Mouse (Mus musculus): ENCODE measurements at regions not wholly inside any gene's neighbourhood (a gene's known extent, or its start where the extent isn't known, plus 50 kb on each side); places are given as distances from the start of the nearest gene placed in this dataset.

DNA sequence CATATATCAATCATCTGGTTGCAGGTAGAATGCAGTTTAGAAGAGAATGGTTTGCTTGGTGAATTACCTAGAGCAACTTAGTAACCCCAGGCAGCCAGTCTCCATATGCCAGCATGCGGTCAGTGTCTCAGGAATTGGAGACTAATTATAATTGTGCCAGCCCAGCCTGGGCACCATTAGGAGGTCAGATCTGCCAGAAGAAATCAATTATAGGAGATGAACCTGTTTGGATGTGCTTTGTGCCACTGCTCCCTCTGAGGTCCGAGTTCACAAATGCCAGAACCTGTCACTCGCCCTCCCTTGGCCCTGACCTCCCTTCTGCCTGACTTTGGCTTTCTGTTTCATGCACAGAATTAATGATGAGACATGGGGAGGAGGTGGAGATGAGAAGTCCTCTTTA is 323.1 kb downstream of the En1 start:
- H3K4me3 ChIP-seq (ENCODE audit: low read depth, low read length), result no peak overlapping the region
- no peak overlapping the region for H3K27ac ChIP-seq (replicated peaks)
- no peak for TF ChIP-seq EP300 (optimal IDR thresholded peaks at IDR 0.05)
- no peak for TF ChIP-seq CTCF (IDR thresholded peaks at IDR 0.05; ENCODE audit: low read depth)
- no peak for DNase-seq (ENCODE audit: low spot score)
- H3K4me2 ChIP-seq (replicated peaks; ENCODE audit: low read depth), result no peak overlapping the region
- H3K36me3 ChIP-seq (ENCODE audit: control insufficient read depth, insufficient read depth, low read length), result no peaks in the 10 kb centered on the region
- no peak for ATAC-seq (ENCODE audit: low FRiP score, low TSS enrichment)
- no peak overlapping the region for H3K9ac ChIP-seq (ENCODE audit: low read length)
- WGBS, result 68% methylated on average over 3 of the region's 3 CpGs
- H3K27me3 ChIP-seq (ENCODE audit: control insufficient read depth, insufficient read depth, low read length), result no peaks in the 10 kb centered on the region
- H3K4me1 ChIP-seq (replicated peaks; ENCODE audit: control insufficient read depth, insufficient read depth), result no peaks in the 10 kb centered on the region
- no peaks in the 10 kb centered on the region for H3K9me3 ChIP-seq (ENCODE audit: control insufficient read depth, low read length)

DNA sequence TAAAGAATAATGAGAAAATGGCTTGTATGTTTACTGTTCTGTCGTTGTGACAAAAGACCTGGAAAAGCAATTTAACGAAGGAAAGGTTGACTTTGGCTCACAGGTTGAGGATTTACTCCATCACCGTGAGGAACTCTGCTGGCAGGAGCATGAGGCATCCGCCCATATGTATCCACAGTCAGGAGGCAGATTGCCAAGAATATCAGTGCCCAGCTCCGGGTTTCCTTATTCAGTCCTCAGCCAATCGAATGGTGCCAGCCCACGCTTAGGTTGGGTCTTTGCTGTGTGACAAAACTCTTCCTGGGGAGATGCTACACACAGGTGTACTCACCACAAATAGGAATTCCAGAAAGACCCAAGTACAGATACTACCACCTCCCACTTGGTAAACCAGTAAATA is 327.9 kb downstream of the En1 start:
- Histone ChIP-seq H3K4me3 (ENCODE audit: low read depth, low read length) (no peak overlapping the region), H3K9ac (ENCODE audit: low read length) (no peak overlapping the region), H3K36me3 (ENCODE audit: control insufficient read depth, insufficient read depth, low read length) (no peaks in the 10 kb centered on the region), H3K9me3 (ENCODE audit: control insufficient read depth, low read length) (no peaks in the 10 kb centered on the region), H3K27me3 (ENCODE audit: control insufficient read depth, insufficient read depth, low read length) (no peaks in the 10 kb centered on the region), H3K4me1 (replicated peaks; ENCODE audit: control insufficient read depth, insufficient read depth) (no peaks in the 10 kb centered on the region), H3K27ac (replicated peaks) (no peak overlapping the region), H3K4me2 (replicated peaks; ENCODE audit: low read depth) (no peak overlapping the region)
- WGBS, result 54% methylated on average over 7 of the region's 7 CpGs
- no peak for TF ChIP-seq EP300 (optimal IDR thresholded peaks at IDR 0.05)
- TF ChIP-seq CTCF (IDR thresholded peaks at IDR 0.05; ENCODE audit: low read depth), result no peak
- DNase-seq (ENCODE audit: low spot score), result no peak
- no peak for ATAC-seq (ENCODE audit: low FRiP score, low TSS enrichment)

DNA sequence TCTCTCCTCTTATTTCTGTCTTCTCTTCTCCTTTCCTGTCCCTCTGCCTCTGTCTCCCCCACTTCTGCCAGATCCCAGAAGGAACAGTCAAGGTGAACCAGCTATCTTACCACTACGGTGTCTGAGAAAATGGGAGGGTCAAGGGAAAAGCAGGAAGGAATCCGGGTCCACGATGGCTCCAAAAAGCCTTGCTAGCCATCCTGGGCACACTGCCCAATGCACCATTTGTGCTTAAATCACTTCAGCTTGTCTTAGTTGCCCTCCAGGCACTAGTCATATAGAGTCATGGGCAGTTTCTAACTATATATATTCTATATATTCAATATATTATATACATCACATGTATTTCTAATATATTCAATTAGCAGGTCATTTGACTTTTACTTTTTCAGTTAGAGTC is 333.1 kb downstream of the En1 start:
- H3K9me3 ChIP-seq (ENCODE audit: control insufficient read depth, low read length), result no peaks in the 10 kb centered on the region
- no peak for TF ChIP-seq EP300 (optimal IDR thresholded peaks at IDR 0.05)
- no peak for TF ChIP-seq CTCF (IDR thresholded peaks at IDR 0.05; ENCODE audit: low read depth)
- no peak overlapping the region for H3K27ac ChIP-seq (replicated peaks)
- H3K4me1 ChIP-seq (replicated peaks; ENCODE audit: control insufficient read depth, insufficient read depth), result no peaks in the 10 kb centered on the region
- no peak overlapping the region for H3K4me3 ChIP-seq (ENCODE audit: low read depth, low read length)
- H3K27me3 ChIP-seq (ENCODE audit: control insufficient read depth, insufficient read depth, low read length), result no peaks in the 10 kb centered on the region
- no peak for ATAC-seq (ENCODE audit: low FRiP score, low TSS enrichment)
- WGBS, result 79% methylated on average over 3 of the region's 3 CpGs
- H3K9ac ChIP-seq (ENCODE audit: low read length), result no peak overlapping the region
- no peak overlapping the region for H3K4me2 ChIP-seq (replicated peaks; ENCODE audit: low read depth)
- DNase-seq (ENCODE audit: low spot score), result no peak
- no peaks in the 10 kb centered on the region for H3K36me3 ChIP-seq (ENCODE audit: control insufficient read depth, insufficient read depth, low read length)

DNA sequence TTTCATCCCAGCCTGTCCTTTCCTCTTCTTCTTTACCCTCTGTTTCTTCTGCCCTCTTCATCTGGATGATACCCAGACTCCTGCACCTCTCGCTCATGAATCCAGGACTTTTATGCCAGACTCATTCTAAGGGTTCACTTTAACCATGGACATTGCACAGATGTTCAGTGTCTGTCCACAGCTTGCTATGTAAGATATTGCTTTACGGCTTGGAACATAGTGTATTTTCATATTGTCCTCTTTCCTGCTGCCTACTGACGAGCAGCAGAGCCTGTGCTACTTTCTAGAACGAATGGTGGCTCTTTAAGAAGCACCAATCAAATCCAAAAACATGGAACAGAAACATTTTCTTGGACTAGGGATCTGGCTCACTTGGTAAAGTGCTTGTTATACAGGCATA is 341.5 kb downstream of the En1 start:
- Histone ChIP-seq H3K4me2 (replicated peaks; ENCODE audit: low read depth) (no peak overlapping the region), H3K36me3 (ENCODE audit: control insufficient read depth, insufficient read depth, low read length) (no peaks in the 10 kb centered on the region), H3K9me3 (ENCODE audit: control insufficient read depth, low read length) (no peaks in the 10 kb centered on the region), H3K9ac (ENCODE audit: low read length) (no peak overlapping the region), H3K27ac (replicated peaks) (no peak overlapping the region), H3K4me1 (replicated peaks; ENCODE audit: control insufficient read depth, insufficient read depth) (no peaks in the 10 kb centered on the region), H3K4me3 (ENCODE audit: low read depth, low read length) (no peak overlapping the region), H3K27me3 (ENCODE audit: control insufficient read depth, insufficient read depth, low read length) (no peaks in the 10 kb centered on the region)
- no peak for TF ChIP-seq EP300 (optimal IDR thresholded peaks at IDR 0.05)
- TF ChIP-seq CTCF (IDR thresholded peaks at IDR 0.05; ENCODE audit: low read depth), result no peak
- 69% methylated on average over 4 of the region's 4 CpGs for WGBS
- DNase-seq (ENCODE audit: low spot score), result no peak
- ATAC-seq (ENCODE audit: low FRiP score, low TSS enrichment), result no peak

DNA sequence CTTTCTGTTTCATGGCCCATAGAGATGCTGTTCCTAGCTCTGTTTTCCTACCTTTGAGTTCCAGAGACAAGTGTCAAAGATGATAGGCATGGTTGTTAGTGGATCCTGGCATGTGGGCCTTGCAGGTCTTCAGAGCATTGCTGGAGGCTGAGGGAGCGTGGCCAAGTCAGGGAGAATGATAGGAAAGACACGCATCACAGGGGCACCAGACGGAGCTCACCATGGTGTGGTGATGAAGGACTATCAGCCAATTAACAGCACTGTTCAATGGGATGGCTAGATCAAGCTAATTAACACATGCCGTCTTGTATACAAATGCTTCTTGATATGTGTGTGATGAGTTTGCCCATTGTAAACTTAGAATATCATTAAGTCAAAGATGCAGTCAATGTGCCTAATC is 344.1 kb downstream of the En1 start:
- H3K27ac ChIP-seq (replicated peaks), result no peak overlapping the region
- 82% methylated on average over 4 of the region's 4 CpGs for WGBS

DNA sequence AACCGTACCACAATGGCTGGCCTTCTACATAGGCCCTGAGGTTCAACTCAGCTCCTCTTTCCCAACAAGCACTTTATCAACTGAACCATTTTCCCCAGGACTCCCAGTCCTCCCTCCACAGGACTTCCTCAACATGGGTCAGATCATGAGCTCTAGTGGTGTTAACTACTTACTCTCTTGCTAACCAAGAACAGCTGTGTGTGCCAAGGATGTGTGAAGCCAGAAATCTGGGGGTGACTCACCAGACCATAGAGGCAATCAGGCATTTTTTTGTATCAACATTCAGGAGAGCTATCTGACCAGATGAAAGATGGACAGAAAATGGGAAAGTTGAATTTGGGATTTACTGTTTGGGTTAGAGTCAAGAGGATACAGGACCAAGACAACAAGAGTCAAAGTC is 359.0 kb downstream of the En1 start:
- Histone ChIP-seq H3K4me3 (ENCODE audit: low read depth, low read length) (no peak overlapping the region), H3K27me3 (ENCODE audit: control insufficient read depth, insufficient read depth, low read length) (no peaks in the 10 kb centered on the region), H3K9ac (ENCODE audit: low read length) (no peak overlapping the region), H3K9me3 (ENCODE audit: control insufficient read depth, low read length) (no peaks in the 10 kb centered on the region), H3K36me3 (ENCODE audit: control insufficient read depth, insufficient read depth, low read length) (no peaks in the 10 kb centered on the region), H3K27ac (replicated peaks) (no peak overlapping the region), H3K4me1 (replicated peaks; ENCODE audit: control insufficient read depth, insufficient read depth) (no peaks in the 10 kb centered on the region), H3K4me2 (replicated peaks; ENCODE audit: low read depth) (no peak overlapping the region)
- WGBS, result 70% methylated on average over 1 of the region's 1 CpGs
- TF ChIP-seq EP300 (optimal IDR thresholded peaks at IDR 0.05) (no peak), CTCF (IDR thresholded peaks at IDR 0.05; ENCODE audit: low read depth) (no peak)
- ATAC-seq (ENCODE audit: low FRiP score, low TSS enrichment) (no peak), DNase-seq (ENCODE audit: low spot score) (no peak)

More for the DNA sequence above, 344.1 kb downstream of the En1 start:
- H3K4me1 ChIP-seq (replicated peaks; ENCODE audit: control insufficient read depth, insufficient read depth), result no peaks in the 10 kb centered on the region
- H3K9me3 ChIP-seq (ENCODE audit: control insufficient read depth, low read length), result no peaks in the 10 kb centered on the region
- no peak overlapping the region for H3K9ac ChIP-seq (ENCODE audit: low read length)
- DNase-seq (ENCODE audit: low spot score), result no peak
- H3K27me3 ChIP-seq (ENCODE audit: control insufficient read depth, insufficient read depth, low read length), result no peaks in the 10 kb centered on the region
- no peak for ATAC-seq (ENCODE audit: low FRiP score, low TSS enrichment)
- no peaks in the 10 kb centered on the region for H3K36me3 ChIP-seq (ENCODE audit: control insufficient read depth, insufficient read depth, low read length)
- no peak overlapping the region for H3K4me2 ChIP-seq (replicated peaks; ENCODE audit: low read depth)
- no peak overlapping the region for H3K4me3 ChIP-seq (ENCODE audit: low read depth, low read length)
- TF ChIP-seq EP300 (optimal IDR thresholded peaks at IDR 0.05) (no peak), CTCF (IDR thresholded peaks at IDR 0.05; ENCODE audit: low read depth) (no peak)

All from stomach, postnatal 0 days (tissue).